Mouse (Mus musculus) heart, embryonic 14.5 days (tissue): Measurements from ENCODE around the gene Prkd3. TPM values are rescaled to one million over a fixed set of nuclear protein-coding genes. Genes with fewer than 3 reads are reported as not detected.

Source experiments
- ATAC-seq: fragments of 200-750 bp; cut with Nextera tagmentation; 2 replicates; pipeline ENCODE4 v1.8.0; 2017; ENCODE audit warnings: low read depth, moderate TSS enrichment; ENCODE audit not compliant: insufficient number of reproducible peaks, insufficient read depth, low FRiP score
- H3K27ac ChIP-seq, 2 experiments: fragments of 200-500 bp in 1 of 2; fragments of 300-500 bp in 1 of 2; sonication (generic) in 1 of 2; replicated peaks in 1 of 2; 2 replicates each; pipeline ENCODE4 v1.5.1; 2012 to 2014; ENCODE audit warnings: low read depth in 2 of 2, low read length in 2 of 2, control low read depth in 1 of 2, mild to moderate bottlenecking in 1 of 2, mixed read lengths in 1 of 2; ENCODE audit not compliant: control insufficient read depth in 1 of 2, insufficient read depth in 1 of 2
- H3K27me3 ChIP-seq: fragments of 300-500 bp; sonication (generic); 2 replicates; pipeline ENCODE4 v1.6.1; 2014; ENCODE audit warnings: mild to moderate bottlenecking, low read length, control low read depth; ENCODE audit not compliant: control insufficient read depth, insufficient read depth
- H3K36me3 ChIP-seq: fragments of 300-500 bp; sonication (generic); 2 replicates; pipeline ENCODE4 v1.6.1; 2014; ENCODE audit warnings: mild to moderate bottlenecking, control low read depth, low read length, mixed read lengths; ENCODE audit not compliant: control insufficient read depth, insufficient read depth
- H3K4me1 ChIP-seq, 2 experiments: fragments of 200-500 bp in 1 of 2; fragments of 300-500 bp in 1 of 2; sonication (generic) in 1 of 2; 2 replicates each; pipeline ENCODE4 v1.6.1; 2012 to 2014; ENCODE audit warnings: low read length in 2 of 2, control low read depth in 1 of 2, mixed read lengths in 1 of 2; ENCODE audit not compliant: control insufficient read depth in 2 of 2, insufficient read depth in 2 of 2
- H3K4me2 ChIP-seq: fragments of 300-500 bp; sonication (generic); 2 replicates; pipeline ENCODE4 v1.6.1; 2014; ENCODE audit warnings: mild to moderate bottlenecking, low read length
- H3K4me3 ChIP-seq, 2 experiments: fragments of 200-500 bp in 1 of 2; fragments of 300-500 bp in 1 of 2; sonication (generic) in 1 of 2; 2 replicates each; pipeline ENCODE4 v1.5.1; 2012 to 2014; ENCODE audit warnings: low read length in 2 of 2, mild to moderate bottlenecking in 2 of 2, control low read depth in 1 of 2, low read depth in 1 of 2, moderate library complexity in 1 of 2; ENCODE audit not compliant: control insufficient read depth in 1 of 2, insufficient read depth in 1 of 2
- H3K9ac ChIP-seq: fragments of 300-500 bp; sonication (generic); 2 replicates; pipeline ENCODE4 v1.6.1; 2014; ENCODE audit warnings: mild to moderate bottlenecking, low read length
- H3K9me3 ChIP-seq: fragments of 300-500 bp; sonication (generic); 2 replicates; pipeline ENCODE4 v1.6.1; 2016; ENCODE audit warnings: low read length, control low read depth; ENCODE audit not compliant: control insufficient read depth
- WGBS: fragments of 180-500 bp; shearing (Covaris S2); extraction: QIAGEN DNeasy Blood & Tissue Kit; methylation state at CpG from one replicate; pipeline ENCODE4 v1.1.7; 2014; 5-methylcytosine and 5-hydroxymethylcytosine counted together
- polyA plus RNA-seq: library from polyadenylated mRNA; unstranded; fragments of >200 nt; fragmentation: Nextera tagmentation; extraction: Ambion mirVana; gene quantifications from 2 replicates; pipeline ENCODE4 v1.2.1, GENCODE M21; 2014

Prkd3 gene
- polyA plus RNA-seq, 1 experiment from 2014 or later = 28.2 TPM

DNA sequence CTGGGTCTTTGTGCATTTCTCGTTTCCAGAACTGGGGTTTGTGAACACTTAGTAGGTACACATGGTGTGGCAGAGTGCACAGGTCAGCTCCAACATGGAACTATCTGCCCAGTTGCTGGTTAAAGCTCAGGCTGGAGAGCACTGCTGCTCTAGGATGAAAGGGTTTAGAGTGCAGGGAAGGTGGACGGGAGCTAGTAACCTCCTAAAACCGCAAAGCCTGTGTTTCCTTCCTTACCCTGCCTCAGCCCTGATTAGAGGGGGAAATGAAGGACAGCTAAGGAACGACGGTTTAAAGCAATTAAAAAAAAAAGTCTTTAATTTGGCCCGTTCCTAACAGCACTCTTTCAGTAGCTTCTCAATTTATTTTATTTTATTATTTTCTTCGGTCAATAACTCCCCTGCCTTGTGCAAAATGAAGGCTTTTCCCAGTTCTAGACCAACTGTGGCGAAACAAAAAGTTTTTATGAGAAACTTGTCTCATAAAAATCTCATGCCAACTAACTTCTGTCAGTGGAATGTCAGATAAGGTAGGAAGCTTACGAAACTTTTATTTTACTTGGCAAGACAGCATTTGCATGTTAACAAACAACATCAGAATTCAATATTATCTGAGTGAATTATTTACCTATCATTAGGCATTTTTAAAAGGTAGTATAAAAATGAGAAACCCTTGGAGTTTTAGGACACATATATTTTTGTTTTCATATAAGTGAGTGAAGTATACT, 28.2 kb downstream of the Prkd3 start:
- Histone ChIP-seq H3K4me2 (no peak overlapping the region), H3K4me1 (peaks cover 7 to 16% of the 10 kb centered on the region in 2 experiments; a peak in 3 of 4 replicates), H3K9ac (no peak overlapping the region), H3K27me3 (no peaks in the 10 kb centered on the region), H3K36me3 (no peaks in the 10 kb centered on the region), H3K9me3 (no peaks in the 10 kb centered on the region), H3K27ac (0 out of 4 replicates have a peak overlapping the region, but pooled peaks of 1 of the 2 experiments have one; percentile 35), H3K4me3 (no peak overlapping the region)
- ATAC-seq = no peak
- 66% methylated on average over 9 of the region's 9 CpGs for WGBS

DNA sequence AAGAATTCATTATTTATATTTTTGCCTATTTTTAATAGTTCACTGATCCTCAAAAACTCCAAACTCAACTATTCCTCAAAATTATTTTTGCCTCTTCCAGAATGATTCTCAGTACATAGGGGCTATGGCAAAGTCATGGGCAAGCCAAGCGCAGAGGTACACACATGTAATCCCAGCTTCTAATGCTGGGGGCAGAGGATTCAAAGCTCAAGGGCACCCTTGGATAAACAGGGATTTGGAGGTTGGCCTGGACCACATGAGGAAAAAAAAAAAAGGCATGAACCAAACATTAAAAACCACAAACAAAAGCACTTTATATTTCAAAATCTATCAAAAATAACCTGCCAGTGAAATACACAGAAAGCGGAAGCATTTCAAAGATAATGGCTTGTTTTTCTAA, 29.1 kb downstream of the Prkd3 start:
- no peak overlapping the region for H3K4me2 ChIP-seq
- WGBS = 100% methylated on average over 2 of the region's 2 CpGs
- no peaks in the 10 kb centered on the region for H3K27me3 ChIP-seq

DNA sequence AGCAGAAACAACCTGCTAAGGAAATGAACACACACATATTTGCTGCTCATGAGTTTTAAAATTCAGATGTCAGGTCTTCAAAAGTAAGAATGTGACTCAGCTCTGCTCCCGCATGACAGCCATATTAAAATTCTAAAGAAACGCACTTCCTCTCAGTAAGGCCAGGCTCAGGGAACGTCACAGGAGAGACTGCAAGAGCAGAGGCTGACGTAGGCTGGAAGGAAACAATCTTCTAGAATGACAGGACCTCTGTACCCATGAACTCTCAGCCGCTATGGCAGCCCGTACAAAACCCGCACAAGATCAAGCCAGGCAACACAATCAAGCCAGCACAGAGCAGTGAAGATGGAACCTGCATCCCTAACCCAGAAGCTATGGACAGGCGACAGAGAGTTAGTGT, 31.6 kb downstream of the Prkd3 start:
- no peak overlapping the region for H3K4me2 ChIP-seq
- H3K36me3 ChIP-seq = peaks cover 6% of the 10 kb centered on the region
- H3K9ac ChIP-seq = no peak overlapping the region
- ATAC-seq = no peak
- H3K27me3 ChIP-seq = no peaks in the 10 kb centered on the region
- WGBS = 76% methylated on average over 8 of the region's 8 CpGs
- no peak overlapping the region for H3K4me3 ChIP-seq
- peaks cover 10 to 20% of the 10 kb centered on the region in 2 experiments for H3K4me1 ChIP-seq
- H3K27ac ChIP-seq = no peak overlapping the region; a peak in 1 of 4 replicates
- no peaks in the 10 kb centered on the region for H3K9me3 ChIP-seq

More for the DNA sequence above, 29.1 kb downstream of the Prkd3 start:
- Histone ChIP-seq H3K9me3 (no peaks in the 10 kb centered on the region), H3K27ac (no peak overlapping the region), H3K9ac (no peak overlapping the region), H3K4me1 (peaks cover 7 to 19% of the 10 kb centered on the region in 2 experiments; a peak in 3 of 4 replicates), H3K36me3 (no peaks in the 10 kb centered on the region), H3K4me3 (no peak overlapping the region)
- no peak for ATAC-seq

DNA sequence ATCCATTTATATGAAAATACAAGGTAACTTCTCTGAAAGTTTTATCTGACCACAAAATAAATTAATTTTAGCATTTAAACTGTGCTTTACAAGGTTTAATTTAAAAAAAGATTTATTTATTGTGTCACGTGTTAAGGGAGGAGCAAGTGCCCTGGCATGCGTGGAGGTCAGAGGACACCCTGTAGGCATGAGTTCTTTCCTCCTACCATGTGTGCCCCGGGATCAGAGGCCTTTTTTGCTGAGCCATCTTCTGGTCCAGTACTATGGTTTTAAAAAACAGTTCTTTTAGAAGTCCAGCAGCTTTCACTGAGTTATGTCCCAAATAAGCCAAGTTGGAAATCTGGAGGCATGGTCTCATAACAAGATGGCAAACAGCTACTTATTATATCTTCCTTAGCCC, 36.9 kb downstream of the Prkd3 start:
- no peak overlapping the region for H3K4me2 ChIP-seq
- no peaks in the 10 kb centered on the region for H3K9me3 ChIP-seq
- H3K9ac ChIP-seq = no peak overlapping the region
- H3K4me1 ChIP-seq = peaks cover 6 to 11% of the 10 kb centered on the region in 2 experiments
- 93% methylated on average over 3 of the region's 3 CpGs for WGBS
- peaks cover 55% of the 10 kb centered on the region for H3K36me3 ChIP-seq
- no peaks in the 10 kb centered on the region for H3K27me3 ChIP-seq
- no peak overlapping the region for H3K27ac ChIP-seq
- H3K4me3 ChIP-seq = no peak overlapping the region
- ATAC-seq = no peak

DNA sequence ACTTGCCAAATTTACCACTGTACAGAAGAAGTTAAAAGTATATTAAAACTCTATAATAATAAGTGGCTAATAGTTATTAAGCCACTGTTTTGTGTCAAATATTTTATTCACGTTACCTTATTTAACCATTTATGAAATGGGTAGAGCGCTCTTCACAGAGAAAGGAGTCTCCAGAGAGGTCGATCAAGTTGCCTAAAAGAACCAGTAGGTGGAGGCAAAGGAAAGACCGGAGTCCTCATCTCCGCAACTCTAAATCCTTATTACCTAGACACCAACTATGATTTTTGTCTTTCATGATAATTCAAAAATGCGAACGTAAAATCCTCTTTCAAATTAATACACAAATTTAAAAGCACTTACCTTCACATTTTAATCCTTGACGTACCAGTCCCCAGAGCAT, 37.5 kb downstream of the Prkd3 start:
- no peak overlapping the region for H3K4me2 ChIP-seq
- 93% methylated on average over 8 of the region's 8 CpGs for WGBS
- peaks cover 56% of the 10 kb centered on the region for H3K36me3 ChIP-seq
- H3K9me3 ChIP-seq = no peaks in the 10 kb centered on the region
- no peak overlapping the region for H3K4me3 ChIP-seq
- ATAC-seq = no peak
- no peak overlapping the region for H3K27ac ChIP-seq
- peaks cover 6 to 11% of the 10 kb centered on the region in 2 experiments for H3K4me1 ChIP-seq
- no peaks in the 10 kb centered on the region for H3K27me3 ChIP-seq
- no peak overlapping the region for H3K9ac ChIP-seq

DNA sequence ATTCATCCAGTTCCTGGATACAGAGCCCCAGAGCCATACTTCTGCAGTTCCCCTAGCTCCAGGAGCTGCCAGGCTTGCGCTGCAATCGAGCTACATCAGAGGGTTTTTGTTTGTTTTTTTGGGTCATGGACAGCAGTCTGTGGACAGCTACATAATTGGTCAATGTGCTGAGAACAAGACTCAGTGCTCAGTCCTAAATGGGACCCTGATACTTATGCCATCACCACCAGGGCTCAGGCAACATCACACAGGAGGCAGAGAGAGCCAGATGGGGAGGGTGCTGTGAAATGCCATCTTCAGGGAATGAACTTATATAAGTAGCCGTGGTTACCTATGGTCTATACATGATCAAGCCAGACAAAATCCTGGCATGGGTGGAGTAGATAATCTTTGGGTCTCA, 52.1 kb downstream of the Prkd3 start:
- H3K36me3 ChIP-seq = peaks cover 74% of the 10 kb centered on the region
- H3K27ac ChIP-seq = no peak overlapping the region
- no peaks in the 10 kb centered on the region for H3K4me1 ChIP-seq
- WGBS = 87% methylated on average over 3 of the region's 3 CpGs
- no peak overlapping the region for H3K9ac ChIP-seq
- no peak overlapping the region for H3K4me3 ChIP-seq
- H3K27me3 ChIP-seq = no peaks in the 10 kb centered on the region
- no peak for ATAC-seq
- H3K9me3 ChIP-seq = no peaks in the 10 kb centered on the region
- no peak overlapping the region for H3K4me2 ChIP-seq

DNA sequence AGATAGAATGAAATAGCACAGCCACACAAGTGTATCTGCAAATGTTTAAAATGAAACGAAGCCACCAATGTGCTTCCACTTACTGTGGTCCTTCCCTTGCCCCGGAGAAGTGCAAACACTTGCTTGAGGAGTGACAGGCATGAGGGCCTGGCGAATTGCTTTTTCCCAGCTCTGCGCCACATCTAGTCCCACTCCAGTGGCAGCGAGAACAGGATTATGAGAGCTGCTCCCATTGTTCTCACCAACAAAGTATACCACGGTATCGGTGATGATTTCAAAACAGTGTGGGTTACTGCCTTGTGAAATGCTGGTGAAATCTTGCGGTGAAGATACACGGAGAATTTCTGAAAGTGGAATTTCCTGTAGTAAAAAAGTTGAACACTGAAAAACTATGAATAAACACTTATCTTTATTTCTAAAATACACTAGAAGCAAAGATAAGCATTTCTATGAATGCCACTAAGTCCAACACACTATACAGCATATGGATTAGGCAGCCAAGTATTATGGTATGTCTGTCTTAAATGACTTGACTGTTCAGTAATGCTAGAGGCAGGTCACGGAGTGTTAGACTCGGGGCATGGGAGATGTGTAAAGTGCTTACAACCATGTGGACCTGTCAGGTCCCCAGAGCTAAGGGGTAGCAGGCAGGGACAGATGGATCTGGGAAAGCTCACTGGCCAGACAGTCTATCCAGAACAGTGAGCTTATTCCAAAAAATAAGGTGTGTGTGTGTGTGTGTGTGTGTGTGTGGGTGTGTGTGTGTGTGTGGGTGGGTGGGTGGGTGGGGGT, 54.3 kb downstream of the Prkd3 start:
- Histone ChIP-seq H3K4me1 (no peaks in the 10 kb centered on the region), H3K36me3 (peaks cover 76% of the 10 kb centered on the region), H3K4me2 (no peak overlapping the region), H3K9me3 (no peaks in the 10 kb centered on the region), H3K27ac (no peak overlapping the region), H3K27me3 (no peaks in the 10 kb centered on the region), H3K4me3 (no peak overlapping the region), H3K9ac (no peak overlapping the region)
- WGBS = 80% methylated on average over 11 of the region's 11 CpGs
- ATAC-seq = no peak
